ENCODE assay signal across 8 mouse cellular contexts in the genomic region with DNA sequence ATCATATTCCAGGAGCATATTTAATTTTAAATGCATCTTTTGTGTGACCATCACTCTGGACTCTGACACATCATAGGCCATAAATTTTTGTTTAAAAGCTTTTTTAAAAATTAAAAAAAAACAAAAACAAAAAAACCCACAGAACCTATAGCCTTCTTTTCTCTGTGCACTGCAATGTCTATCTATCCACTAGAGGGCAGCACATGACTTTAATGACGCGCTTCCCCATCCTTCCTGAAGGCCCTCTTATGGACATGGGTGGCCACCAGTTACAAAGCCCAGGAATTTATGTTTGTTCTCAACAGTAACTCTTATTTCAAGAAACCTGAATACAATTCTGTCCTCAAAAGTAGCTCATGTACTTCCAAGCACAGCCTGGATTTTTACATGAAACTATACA. TPM values are rescaled to one million over a fixed set of nuclear protein-coding genes. Genes with fewer than 3 reads are reported as not detected.
A peak's percentile ranks its signal among the peaks of the same experiment; 100 is the strongest.
DNase-seq lines count a peak whose midpoint lies in the region.

No protein-coding gene starts in this region.

- intact Hi-C loops in heart, postnatal 14 days (cut with DNase I): loop anchor here (1.0 to 5.0 kb wide), 2 partner anchors 159 to 360 kb away; no protein-coding TSS in a partner anchor

- peak; percentile 71 for DNase-seq in layer of hippocampus, adult 11-12 months (ENCODE audit: low spot score)
- DNase-seq in layer of hippocampus, postnatal 36 days: no peak
- DNase-seq in R1 (ENCODE audit: low read depth, low spot score): peak; percentile 65
- peak; percentile 36 to 74 for DNase-seq in cerebellum, postnatal 25 days
- DNase-seq in heart, postnatal 14 days: peak; percentile 38 to 71
- peak; percentile 70 for DNase-seq in kidney, postnatal 14 days
- peak; percentile 70 for DNase-seq in lung, postnatal 25 days (ENCODE audit: low spot score)
- peak; percentile 28 for DNase-seq in right cerebral cortex, postnatal 25 days

RNA-seq across cellular contexts. Expression of a gene that starts 8.5 kb away (rescaled TPM):
- total RNA-seq in layer of hippocampus, postnatal 36 days (2021): under 1 TPM; 0.80 to 0.94 TPM
- 1 to 10 TPM in 1 of 2 experiments, not detected in 1; 1.3 TPM for total RNA-seq in heart, postnatal 14 days (2021)

RNA-seq across cellular contexts. Expression of a gene that starts 39.7 kb away (rescaled TPM):
- 1 to 10 TPM; 1.5 to 2.0 TPM for total RNA-seq in layer of hippocampus, postnatal 36 days (2021)
- not detected for total RNA-seq in heart, postnatal 14 days (2021)

Comparison
In these comparisons a context has a peak if more than half of its experiments do, and no peak if none do; other contexts are left out.
1. DNase-seq: peak in layer of hippocampus, adult 11-12 months (single experiment), R1 (single experiment), cerebellum, postnatal 25 days (2 of 2), heart, postnatal 14 days (2 of 2), kidney, postnatal 14 days (single experiment), lung, postnatal 25 days (single experiment) and right cerebral cortex, postnatal 25 days (single experiment); none in layer of hippocampus, postnatal 36 days (0 of 2).